Mouse (Mus musculus) MEL (cell line): ENCODE results near the gene Zdhhc3. TPM values are rescaled to one million over a fixed set of nuclear protein-coding genes. Genes with fewer than 3 reads are reported as not detected.

Experiments
- DNase-seq: peaks from one replicate; pipeline ENCODE4 v3.0.0; 2011; ENCODE audit warnings: low read depth, low spot score
- H3K27ac ChIP-seq: 2 replicates; pipeline ENCODE4 v1.5.1; 2012; ENCODE audit warnings: low read depth, mild to moderate bottlenecking, control low read depth, low read length, moderate library complexity; ENCODE audit not compliant: control insufficient read depth
- H3K27me3 ChIP-seq, 2 experiments: fragments of 150-350 bp in 1 of 2; sonication (generic) in 1 of 2; 2 replicates each; pipeline ENCODE4 v1.6.1; 2012; ENCODE audit warnings: low read length in 2 of 2, mild to moderate bottlenecking in 2 of 2, improper control_type of control experiment in 1 of 2, moderate library complexity in 1 of 2; ENCODE audit not compliant: insufficient read depth in 2 of 2, control insufficient read depth in 1 of 2
- H3K36me3 ChIP-seq, 2 experiments: 2 replicates each; pipeline ENCODE4 v1.6.1; 2012 to 2014; ENCODE audit warnings: low read length in 2 of 2, improper control_type of control experiment in 1 of 2, inconsistent platforms in 1 of 2, mild to moderate bottlenecking in 1 of 2; ENCODE audit not compliant: insufficient read depth in 2 of 2, control insufficient read depth in 1 of 2
- H3K4me1 ChIP-seq, 2 experiments: fragments of 150-350 bp in 1 of 2; sonication (generic) in 1 of 2; 2 replicates each; pipeline ENCODE4 v1.6.1; 2012; ENCODE audit warnings: low read length in 2 of 2, improper control_type of control experiment in 1 of 2, mild to moderate bottlenecking in 1 of 2; ENCODE audit not compliant: insufficient read depth in 2 of 2, control insufficient read depth in 1 of 2
- H3K4me3 ChIP-seq, 2 experiments: fragments of 150-350 bp in 1 of 2; sonication (generic) in 1 of 2; 2 replicates each; pipeline ENCODE4 v1.5.1; 2012; ENCODE audit warnings: low read depth in 2 of 2, low read length in 2 of 2, mild to moderate bottlenecking in 2 of 2, moderate library complexity in 2 of 2, control low read depth in 1 of 2, improper control_type of control experiment in 1 of 2; ENCODE audit not compliant: control insufficient read depth in 1 of 2, insufficient read depth in 1 of 2
- H3K79me2 ChIP-seq: 2 replicates; pipeline ENCODE4 v1.6.1; 2012; ENCODE audit warnings: mild to moderate bottlenecking, low read length, moderate library complexity; ENCODE audit not compliant: control insufficient read depth, poor library complexity, insufficient read depth
- H3K9ac ChIP-seq: 2 replicates; pipeline ENCODE4 v1.6.1; 2012; ENCODE audit warnings: low read depth, mild to moderate bottlenecking, control low read depth, low read length, moderate library complexity; ENCODE audit not compliant: control insufficient read depth, poor library complexity, severe bottlenecking
- H3K9me3 ChIP-seq: fragments of 150-350 bp; sonication (generic); replicated peaks from 2 replicates; pipeline ENCODE4 v1.6.1; 2012; ENCODE audit warnings: mild to moderate bottlenecking, low read length, improper control_type of control experiment, moderate library complexity; ENCODE audit not compliant: insufficient read depth
- GATA1 ChIP-seq: IDR thresholded peaks from 2 replicates; pipeline ENCODE4 v1.6.1; 2011; ENCODE audit warnings: low read depth, low read length, improper control_type of control experiment
- HCFC1 ChIP-seq: IDR thresholded peaks from 2 replicates; pipeline ENCODE4 v1.6.1; 2012; ENCODE audit warnings: low read depth, mild to moderate bottlenecking, inconsistent platforms, low read length, improper control_type of control experiment, moderate library complexity
- MAFK ChIP-seq: IDR thresholded peaks from 2 replicates; pipeline ENCODE4 v1.6.1; 2011; ENCODE audit warnings: low read depth, mild to moderate bottlenecking, low read length, improper control_type of control experiment, borderline replicate concordance
- MAX ChIP-seq: IDR thresholded peaks from 2 replicates; pipeline ENCODE4 v1.6.1; 2011; ENCODE audit warnings: low read length, improper control_type of control experiment
- MAZ ChIP-seq: IDR thresholded peaks from 2 replicates; pipeline ENCODE4 v1.6.1; 2012; ENCODE audit warnings: low read depth, mild to moderate bottlenecking, inconsistent platforms, low read length, improper control_type of control experiment
- MXI1 ChIP-seq: IDR thresholded peaks from 2 replicates; pipeline ENCODE4 v1.6.1; 2011; ENCODE audit warnings: mild to moderate bottlenecking, low read depth, low read length, improper control_type of control experiment
- NELFE ChIP-seq: IDR thresholded peaks from 2 replicates; pipeline ENCODE4 v1.6.1; 2011; ENCODE audit warnings: low read depth, low read length, improper control_type of control experiment
- POLR2AphosphoS5 ChIP-seq: IDR thresholded peaks from 2 replicates; pipeline ENCODE4 v1.6.1; 2012; ENCODE audit warnings: low read depth, borderline replicate concordance, mild to moderate bottlenecking, inconsistent platforms, low read length, moderate library complexity, mixed read lengths
- SIN3A ChIP-seq: IDR thresholded peaks from 2 replicates; pipeline ENCODE4 v1.6.1; 2012; ENCODE audit warnings: low read length, improper control_type of control experiment, inconsistent platforms
- TAL1 ChIP-seq: IDR thresholded peaks from 2 replicates; pipeline ENCODE4 v1.6.1; 2012; ENCODE audit warnings: mild to moderate bottlenecking, inconsistent platforms, low read length, moderate library complexity, mixed read lengths
- TCF12 ChIP-seq: IDR thresholded peaks from 2 replicates; pipeline ENCODE4 v1.6.1; 2014; ENCODE audit warnings: low read depth, mild to moderate bottlenecking, inconsistent platforms, low read length, improper control_type of control experiment, moderate library complexity
- USF1 ChIP-seq: IDR thresholded peaks from 2 replicates; pipeline ENCODE4 v1.6.1; 2014; ENCODE audit warnings: low read depth, mild to moderate bottlenecking, inconsistent platforms, low read length, improper control_type of control experiment, moderate library complexity
- USF2 ChIP-seq, 2 experiments: IDR thresholded peaks; 2 replicates each; pipeline ENCODE4 v1.6.1; 2011 to 2012; ENCODE audit warnings: improper control_type of control experiment in 2 of 2, low read length in 2 of 2, borderline replicate concordance in 1 of 2, inconsistent platforms in 1 of 2, low read depth in 1 of 2, mild to moderate bottlenecking in 1 of 2; ENCODE audit not compliant: insufficient read depth in 1 of 2
- ZKSCAN1 ChIP-seq: IDR thresholded peaks from 2 replicates; pipeline ENCODE4 v1.6.1; 2012; ENCODE audit warnings: low read depth, mild to moderate bottlenecking, inconsistent platforms, low read length, improper control_type of control experiment, moderate library complexity
- ZMIZ1 ChIP-seq: IDR thresholded peaks from 2 replicates; pipeline ENCODE4 v1.6.1; 2012; ENCODE audit warnings: low read depth, mild to moderate bottlenecking, inconsistent platforms, low read length, improper control_type of control experiment, moderate library complexity
- ZNF384 ChIP-seq: IDR thresholded peaks from 2 replicates; pipeline ENCODE4 v1.6.1; 2012; ENCODE audit warnings: low read depth, mild to moderate bottlenecking, inconsistent platforms, low read length, improper control_type of control experiment
- polyA plus RNA-seq, 2 experiments: library from polyadenylated mRNA; stranded (reverse) in 1 of 2; unstranded in 1 of 2; fragments of >175 nt in 1 of 2; fragments of >200 nt in 1 of 2; gene quantifications; 2 replicates each; pipeline versions ENCODE4 v1.2.1 to v1.2.4; 2012; ENCODE audit warnings: low replicate concordance in 2 of 2, low read depth in 1 of 2; ENCODE audit not compliant: insufficient read length in 2 of 2, insufficient read depth in 1 of 2, missing spikeins in 1 of 2
- total RNA-seq: library from RNA; depleted of rRNA; stranded (reverse); fragments of 300-350 nt; gene quantifications from 2 replicates; pipeline ENCODE4 v1.2.3, GENCODE M21; 2012

The Zdhhc3 gene
- total and polyA plus RNA-seq, 3 experiments: 51.8 to 98.1 (median 92.0) TPM

DNA sequence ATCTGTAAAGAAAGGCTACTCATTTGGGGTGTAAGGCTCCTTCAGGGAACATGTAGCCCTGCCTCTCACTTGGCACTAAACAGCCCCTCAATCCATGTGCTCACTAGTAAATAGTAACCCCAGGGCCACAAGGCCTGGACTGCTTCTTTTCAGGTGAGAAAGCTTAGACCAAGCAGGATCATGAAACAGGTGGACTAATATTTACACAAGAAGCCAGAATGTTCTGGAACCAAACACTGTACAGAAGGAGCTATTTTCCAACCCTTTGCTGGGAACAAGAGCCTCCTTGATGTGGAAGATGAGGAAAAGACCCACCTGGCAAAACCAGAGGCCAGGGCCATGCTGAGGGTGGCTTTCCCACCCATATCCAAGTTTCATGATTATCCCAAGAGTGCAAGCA lies 9.6 kb downstream of the Zdhhc3 start:
- H3K79me2 ChIP-seq: peaks cover 10% of the 10 kb centered on the region
- TF ChIP-seq POLR2AphosphoS5: no peak
- peaks cover 0 to 19% of the 10 kb centered on the region in 2 experiments; a peak in 2 of 4 replicates for H3K36me3 ChIP-seq
- no peaks in the 10 kb centered on the region for H3K9me3 ChIP-seq
- no peaks in the 10 kb centered on the region for H3K27me3 ChIP-seq
- no peak overlapping the region for H3K4me3 ChIP-seq
- no peak overlapping the region for H3K27ac ChIP-seq
- H3K4me1 ChIP-seq: no peaks in the 10 kb centered on the region
- DNase-seq: no peak
- no peak overlapping the region for H3K9ac ChIP-seq

DNA sequence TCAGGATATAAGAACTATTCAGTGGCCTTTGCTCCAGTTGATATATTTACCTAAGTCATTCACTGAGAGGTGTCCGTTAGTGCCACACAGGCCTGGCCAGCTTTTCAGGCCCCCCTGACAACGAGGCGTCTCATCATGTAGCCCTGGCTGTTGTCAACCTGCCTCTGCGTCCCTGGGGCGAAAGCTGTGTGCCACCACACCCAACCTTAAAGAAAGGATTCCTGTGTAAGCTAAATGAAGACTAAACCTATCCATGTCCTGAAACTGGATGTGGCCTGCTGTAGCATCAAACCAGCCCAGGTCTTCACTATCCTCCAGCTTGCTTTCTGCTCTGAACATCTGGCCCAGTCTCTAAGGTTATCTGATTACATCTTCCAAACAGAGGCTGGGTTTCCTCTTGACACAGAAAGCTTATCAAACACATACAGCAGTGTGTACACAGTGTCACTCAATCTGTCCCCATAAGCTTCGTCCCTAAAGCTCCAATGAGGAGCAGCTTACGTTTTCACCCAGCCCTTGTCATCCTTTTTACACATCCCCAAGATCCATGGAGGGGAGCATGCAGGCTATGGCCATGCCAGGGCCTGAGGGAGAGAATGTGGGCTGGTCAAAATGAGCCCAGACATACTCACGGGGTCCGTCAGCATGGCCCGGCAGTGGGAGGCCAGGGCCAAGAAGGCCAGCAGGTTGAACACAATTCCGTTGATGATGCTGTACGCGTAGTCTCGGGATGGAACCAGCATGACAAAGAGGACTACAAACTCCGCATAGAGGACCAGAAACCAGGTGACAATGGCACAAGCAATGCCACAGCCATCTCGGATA lies 13.2 kb downstream of the Zdhhc3 start:
- Histone ChIP-seq H3K4me1 (no peaks in the 10 kb centered on the region), H3K4me3 (no peak overlapping the region), H3K79me2 (peaks cover 8% of the 10 kb centered on the region; the same call in 1 of the 2 replicates)
- TF ChIP-seq ZNF384 (no peak), TAL1 (peak; percentile 13; the same call in 1 of the 2 replicates), USF2 (IDR thresholded peaks at IDR 0.05; ENCODE audit: borderline replicate concordance in 1 of 2, insufficient read depth in 1 of 2, low read depth in 1 of 2, low read length in 2 of 2) (no peak), GATA1 (no peak)
- TF ChIP-seq, all 39 proteins: peak for 1
- DNase-seq: peak; percentile 11
- no peak overlapping the region for H3K27ac ChIP-seq
- H3K9ac ChIP-seq: no peak overlapping the region
- H3K36me3 ChIP-seq: peaks cover 0 to 21% of the 10 kb centered on the region in 2 experiments; a peak in 2 of 4 replicates
- H3K27me3 ChIP-seq: no peaks in the 10 kb centered on the region
- H3K9me3 ChIP-seq: no peaks in the 10 kb centered on the region

DNA sequence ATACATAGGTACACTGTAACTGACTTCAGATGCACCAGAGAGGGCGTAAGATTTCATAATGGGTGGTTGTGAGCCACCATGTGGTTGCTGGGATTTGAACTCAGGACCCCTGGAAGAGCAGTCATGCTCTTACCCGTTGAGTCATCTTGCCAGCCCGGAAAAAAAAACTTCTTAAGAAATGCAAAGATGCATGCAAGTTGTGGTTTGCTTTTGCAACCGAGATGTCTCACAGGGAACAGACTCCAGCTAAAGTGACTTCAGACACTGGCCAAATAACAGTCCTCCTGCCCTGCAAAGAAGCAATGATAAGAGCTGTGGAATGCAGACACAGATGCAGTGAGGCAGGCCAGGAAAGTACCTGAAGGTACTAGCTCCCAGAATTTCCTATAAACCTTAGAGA lies 22.2 kb downstream of the Zdhhc3 start:
- Histone ChIP-seq H3K79me2 (no peaks in the 10 kb centered on the region), H3K36me3 (peaks cover 4 to 13% of the 10 kb centered on the region in 2 experiments; a peak in 3 of 4 replicates), H3K4me3 (no peak overlapping the region), H3K9ac (no peak overlapping the region), H3K9me3 (no peaks in the 10 kb centered on the region), H3K4me1 (peaks cover 0 to 3% of the 10 kb centered on the region in 2 experiments; a peak in 1 of 4 replicates), H3K27me3 (no peaks in the 10 kb centered on the region), H3K27ac (no peak overlapping the region)
- no peak for DNase-seq
- TF ChIP-seq ZNF384 (no peak), HCFC1 (no peak), TAL1 (no peak), USF1 (no peak), MAX (no peak), ZMIZ1 (no peak), SIN3A (no peak), ZKSCAN1 (no peak), MAFK (no peak), MXI1 (no peak), NELFE (no peak), MAZ (no peak), TCF12 (no peak)
